Mouse (Mus musculus): ENCODE measurements at regions not wholly inside any gene's neighbourhood (a gene's known extent, or its start where the extent isn't known, plus 50 kb on each side); places are given as distances from the start of the nearest gene placed in this dataset.

GRCm38 (mm10) chr10:117480456-117480850 lies 100.6 kb upstream of the Cpsf6 start:
- ATAC-seq (ENCODE audit: low FRiP score, low read depth) (no peak), DNase-seq (ENCODE audit: low spot score) (no peak)
- Histone ChIP-seq H3K27me3 (ENCODE audit: control insufficient read depth, insufficient read depth, low read length) (no peaks in the 10 kb centered on the region), H3K36me3 (ENCODE audit: control insufficient read depth, insufficient read depth, low read length) (no peaks in the 10 kb centered on the region), H3K4me1 (ENCODE audit: control insufficient read depth, insufficient read depth, low read length) (no peaks in the 10 kb centered on the region), H3K27ac (replicated peaks; ENCODE audit: low read depth, low read length) (no peak overlapping the region), H3K9me3 (ENCODE audit: control insufficient read depth, low read length) (no peaks in the 10 kb centered on the region), H3K9ac (ENCODE audit: low read depth, low read length, severe bottlenecking) (no peak overlapping the region), H3K4me3 (replicated peaks; ENCODE audit: low read length) (no peak overlapping the region), H3K4me2 (replicated peaks; ENCODE audit: low read depth, low read length, severe bottlenecking) (no peak overlapping the region)
- no peak for TF ChIP-seq POLR2A (IDR thresholded peaks at IDR 0.05; ENCODE audit: borderline replicate concordance, extremely low read depth, insufficient read depth, insufficient read length)
- WGBS, result 84% methylated on average over 5 of the region's 5 CpGs

- H3K4me1 ChIP-seq (ENCODE audit: control insufficient read depth, insufficient read depth, low read length), result no peaks in the 10 kb centered on the region
- H3K27ac ChIP-seq (replicated peaks; ENCODE audit: low read depth, low read length), result no peak overlapping the region
- H3K36me3 ChIP-seq (ENCODE audit: control insufficient read depth, insufficient read depth, low read length), result no peaks in the 10 kb centered on the region
- H3K4me3 ChIP-seq (replicated peaks; ENCODE audit: low read length), result no peak overlapping the region
- H3K9me3 ChIP-seq (ENCODE audit: control insufficient read depth, low read length), result no peaks in the 10 kb centered on the region
- H3K27me3 ChIP-seq (ENCODE audit: control insufficient read depth, insufficient read depth, low read length), result no peaks in the 10 kb centered on the region
- ATAC-seq (ENCODE audit: low FRiP score, low read depth) (no peak), DNase-seq (ENCODE audit: low spot score) (no peak)
- no peak for TF ChIP-seq POLR2A (IDR thresholded peaks at IDR 0.05; ENCODE audit: borderline replicate concordance, extremely low read depth, insufficient read depth, insufficient read length)
- no peak overlapping the region for H3K9ac ChIP-seq (ENCODE audit: low read depth, low read length, severe bottlenecking)
- H3K4me2 ChIP-seq (replicated peaks; ENCODE audit: low read depth, low read length, severe bottlenecking), result no peak overlapping the region
- 89% methylated on average over 12 of the region's 12 CpGs for WGBS
Observed at GRCm38 (mm10) chr10:117479721-117480455, 100.1 kb upstream of the Cpsf6 start.

GRCm38 (mm10) chr10:117478931-117479280 lies 99.1 kb upstream of the Cpsf6 start:
- no peak for DNase-seq (ENCODE audit: low spot score)
- Histone ChIP-seq H3K4me2 (replicated peaks; ENCODE audit: low read depth, low read length, severe bottlenecking) (no peak overlapping the region), H3K9me3 (ENCODE audit: control insufficient read depth, low read length) (0 out of 2 replicates have a peak, but pooled peaks cover 3% of the 10 kb centered on the region), H3K4me1 (ENCODE audit: control insufficient read depth, insufficient read depth, low read length) (no peaks in the 10 kb centered on the region), H3K4me3 (replicated peaks; ENCODE audit: low read length) (no peak overlapping the region), H3K36me3 (ENCODE audit: control insufficient read depth, insufficient read depth, low read length) (no peaks in the 10 kb centered on the region), H3K9ac (ENCODE audit: low read depth, low read length, severe bottlenecking) (no peak overlapping the region), H3K27ac (replicated peaks; ENCODE audit: low read depth, low read length) (no peak overlapping the region), H3K27me3 (ENCODE audit: control insufficient read depth, insufficient read depth, low read length) (no peaks in the 10 kb centered on the region)
- 71% methylated on average over 4 of the region's 4 CpGs for WGBS
- no peak for ATAC-seq (ENCODE audit: low FRiP score, low read depth)
- TF ChIP-seq POLR2A (IDR thresholded peaks at IDR 0.05; ENCODE audit: borderline replicate concordance, extremely low read depth, insufficient read depth, insufficient read length), result no peak

- Histone ChIP-seq H3K4me2 (replicated peaks; ENCODE audit: low read depth, low read length, severe bottlenecking) (no peak overlapping the region), H3K9me3 (ENCODE audit: control insufficient read depth, low read length) (0 out of 2 replicates have a peak, but pooled peaks cover 3% of the 10 kb centered on the region), H3K27ac (replicated peaks; ENCODE audit: low read depth, low read length) (no peak overlapping the region), H3K4me3 (replicated peaks; ENCODE audit: low read length) (no peak overlapping the region), H3K4me1 (ENCODE audit: control insufficient read depth, insufficient read depth, low read length) (no peaks in the 10 kb centered on the region), H3K9ac (ENCODE audit: low read depth, low read length, severe bottlenecking) (no peak overlapping the region), H3K36me3 (ENCODE audit: control insufficient read depth, insufficient read depth, low read length) (no peaks in the 10 kb centered on the region), H3K27me3 (ENCODE audit: control insufficient read depth, insufficient read depth, low read length) (no peaks in the 10 kb centered on the region)
- 77% methylated on average over 23 of the region's 23 CpGs for WGBS
- DNase-seq (ENCODE audit: low spot score), result no peak
- ATAC-seq (ENCODE audit: low FRiP score, low read depth), result no peak
- no peak for TF ChIP-seq POLR2A (IDR thresholded peaks at IDR 0.05; ENCODE audit: borderline replicate concordance, extremely low read depth, insufficient read depth, insufficient read length)
Observed at GRCm38 (mm10) chr10:117478202-117478930, 98.6 kb upstream of the Cpsf6 start.

GRCm38 (mm10) chr10:117477331-117478201 lies 97.8 kb upstream of the Cpsf6 start:
- Histone ChIP-seq H3K4me1 (ENCODE audit: control insufficient read depth, insufficient read depth, low read length) (0 out of 2 replicates have a peak, but pooled peaks cover 1% of the 10 kb centered on the region), H3K36me3 (ENCODE audit: control insufficient read depth, insufficient read depth, low read length) (no peaks in the 10 kb centered on the region), H3K9me3 (ENCODE audit: control insufficient read depth, low read length) (0 out of 2 replicates have a peak, but pooled peaks cover 3% of the 10 kb centered on the region), H3K27me3 (ENCODE audit: control insufficient read depth, insufficient read depth, low read length) (no peaks in the 10 kb centered on the region), H3K4me3 (replicated peaks; ENCODE audit: low read length) (no peak overlapping the region), H3K27ac (replicated peaks; ENCODE audit: low read depth, low read length) (no peak overlapping the region), H3K9ac (ENCODE audit: low read depth, low read length, severe bottlenecking) (no peak overlapping the region), H3K4me2 (replicated peaks; ENCODE audit: low read depth, low read length, severe bottlenecking) (no peak overlapping the region)
- DNase-seq (ENCODE audit: low spot score) (no peak), ATAC-seq (ENCODE audit: low FRiP score, low read depth) (no peak)
- no peak for TF ChIP-seq POLR2A (IDR thresholded peaks at IDR 0.05; ENCODE audit: borderline replicate concordance, extremely low read depth, insufficient read depth, insufficient read length)
- WGBS, result 82% methylated on average over 12 of the region's 12 CpGs

All from limb, embryonic 14.5 days (tissue).